Comparison of ENCODE assay signal across 14 mouse cellular contexts in the genomic region with DNA sequence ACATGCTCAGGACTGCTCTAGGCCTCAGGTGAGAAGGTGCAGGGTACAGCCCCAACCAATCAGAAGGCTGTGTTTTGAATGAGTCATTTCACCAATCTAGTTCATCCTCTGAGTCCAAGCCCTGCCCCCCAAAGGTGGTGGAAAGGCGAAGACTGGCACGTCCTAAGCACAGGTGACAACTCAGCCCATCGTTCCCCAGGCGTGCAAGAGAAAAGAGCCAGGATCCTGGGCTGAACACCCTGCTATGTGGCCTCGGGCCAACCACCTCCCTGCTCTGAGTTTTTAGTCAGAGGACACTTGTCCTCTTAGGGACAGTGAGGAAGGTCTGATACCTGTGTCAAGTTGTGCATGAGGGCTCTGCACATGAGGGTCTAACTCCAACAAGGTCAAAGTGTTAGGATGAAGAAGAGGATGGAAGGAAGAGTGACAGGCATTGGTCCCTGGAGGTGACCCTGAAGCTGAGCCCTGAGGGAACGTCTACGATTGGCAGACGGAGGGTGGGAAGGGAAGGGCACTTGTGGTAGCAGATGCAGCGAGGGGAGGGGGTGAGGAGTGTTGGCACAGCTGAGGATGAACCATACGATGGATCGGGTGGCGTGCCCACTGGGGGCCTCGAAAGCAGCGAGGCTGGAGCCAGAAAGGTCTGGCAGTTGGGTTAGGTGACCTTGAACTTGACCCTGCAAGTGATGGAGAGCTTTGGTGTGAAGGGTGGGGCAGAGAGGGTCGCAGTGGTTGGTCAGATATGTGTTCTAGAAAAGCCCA.
DNase-seq lines count a peak whose midpoint lies in the region; ATAC-seq lines count a peak whose summit lies in the region.
"Had no signal": no experiment of that assay in that cellular context is flagged by ENCODE, and none has a peak within 500 bp of the region (broad histone marks: within the 10 kb centered on the region; RNA-seq: fewer than 3 reads in every experiment).

No protein-coding gene starts in this region.

- 72% methylated on average over 15 of the region's 15 CpGs for WGBS in heart, embryonic 11.5 days (ENCODE audit: insufficient replicate concordance)
- WGBS in midbrain, embryonic 13.5 days = 79% methylated on average over 15 of the region's 15 CpGs
- WGBS in midbrain, embryonic 10.5 days = 88% methylated on average over 15 of the region's 15 CpGs
- 81% methylated on average over 15 of the region's 15 CpGs for WGBS in forebrain, embryonic 12.5 days
- 68% methylated on average over 15 of the region's 15 CpGs for WGBS in neural tube, embryonic 15.5 days

- no peak for DNase-seq in heart, postnatal 4 days
- no peak for DNase-seq in midbrain, embryonic 10.5 days (ENCODE audit: low spot score)
- DNase-seq in ovary, adult 18-20 months (ENCODE audit: low spot score) = no peak
- DNase-seq in right cerebral cortex, postnatal 14 days = no peak
- DNase-seq: lung, adult 18-20 months; right cerebral cortex, postnatal 4 days; thymus, postnatal 25 days had no signal

- peaks cover 3% of the 10 kb centered on the region; the same call in 1 of the 2 replicates for H3K9me3 ChIP-seq in heart, embryonic 11.5 days (replicated peaks; ENCODE audit: control insufficient read depth, low read length)
- H3K9me3 ChIP-seq in midbrain, embryonic 13.5 days = peaks cover 3% of the 10 kb centered on the region; the same call in 1 of the 2 replicates
- H3K9me3 ChIP-seq in midbrain, embryonic 10.5 days (replicated peaks) = peaks cover 9% of the 10 kb centered on the region
- no peaks in the 10 kb centered on the region; the same call in 1 of the 2 replicates for H3K9me3 ChIP-seq in forebrain, embryonic 12.5 days
- no peaks in the 10 kb centered on the region for H3K9me3 ChIP-seq in neural tube, embryonic 15.5 days (replicated peaks)
- H3K9me3 ChIP-seq: stomach, embryonic 15.5 days had no signal

- H3K27ac ChIP-seq in heart, embryonic 11.5 days (ENCODE audit: low read depth, low read length) = peak overlapping the region; percentile 50; the same call in 1 of the 2 replicates
- peak overlapping the region; percentile 42; the same call in 1 of the 2 replicates for H3K27ac ChIP-seq in midbrain, embryonic 13.5 days
- no peak overlapping the region; the same call in 1 of the 2 replicates for H3K27ac ChIP-seq in midbrain, embryonic 10.5 days (replicated peaks)
- peak overlapping the region; percentile 36; the same call in 1 of the 2 replicates for H3K27ac ChIP-seq in forebrain, embryonic 12.5 days
- peak overlapping the region; percentile 58; the same call in 1 of the 2 replicates for H3K27ac ChIP-seq in neural tube, embryonic 15.5 days (replicated peaks)
- H3K27ac ChIP-seq: embryonic facial prominence, embryonic 12.5 days; limb, embryonic 12.5 days; stomach, embryonic 15.5 days had no signal

- no peaks in the 10 kb centered on the region for H3K27me3 ChIP-seq in heart, embryonic 11.5 days (ENCODE audit: control insufficient read depth, insufficient read depth, low read length)
- 0 out of 2 replicates have a peak, but pooled peaks cover under 1% of the 10 kb centered on the region for H3K27me3 ChIP-seq in midbrain, embryonic 13.5 days
- 0 out of 2 replicates have a peak, but pooled peaks cover 4% of the 10 kb centered on the region for H3K27me3 ChIP-seq in midbrain, embryonic 10.5 days (ENCODE audit: low read depth, poor library complexity, severe bottlenecking)
- no peaks in the 10 kb centered on the region; the same call in 1 of the 2 replicates for H3K27me3 ChIP-seq in forebrain, embryonic 12.5 days
- H3K27me3 ChIP-seq in neural tube, embryonic 15.5 days (replicated peaks) = no peaks in the 10 kb centered on the region
- H3K27me3 ChIP-seq: embryonic facial prominence, embryonic 12.5 days; stomach, embryonic 15.5 days had no signal

- H3K4me1 ChIP-seq in heart, embryonic 11.5 days (ENCODE audit: control insufficient read depth, insufficient read depth, low read length) = peaks cover 16% of the 10 kb centered on the region
- peaks cover 21% of the 10 kb centered on the region for H3K4me1 ChIP-seq in midbrain, embryonic 13.5 days (replicated peaks)
- peaks cover 14% of the 10 kb centered on the region for H3K4me1 ChIP-seq in midbrain, embryonic 10.5 days
- peaks cover 16% of the 10 kb centered on the region for H3K4me1 ChIP-seq in forebrain, embryonic 12.5 days
- H3K4me1 ChIP-seq in neural tube, embryonic 15.5 days = peaks cover 19% of the 10 kb centered on the region
- H3K4me1 ChIP-seq: embryonic facial prominence, embryonic 12.5 days; limb, embryonic 12.5 days; stomach, embryonic 15.5 days had no signal

- no peak for ATAC-seq in heart, embryonic 11.5 days (replicated peaks; ENCODE audit: insufficient number of reproducible peaks, low FRiP score, low TSS enrichment)
- no peak for ATAC-seq in midbrain, embryonic 13.5 days
- ATAC-seq in forebrain, embryonic 12.5 days (ENCODE audit: low FRiP score) = no peak
- no peak for ATAC-seq in neural tube, embryonic 15.5 days (ENCODE audit: low FRiP score)

- no peak overlapping the region for H3K4me2 ChIP-seq in heart, embryonic 11.5 days
- no peak overlapping the region for H3K4me2 ChIP-seq in midbrain, embryonic 13.5 days (replicated peaks)
- no peak overlapping the region for H3K4me2 ChIP-seq in forebrain, embryonic 12.5 days
- no peak overlapping the region for H3K4me2 ChIP-seq in neural tube, embryonic 15.5 days
- H3K4me2 ChIP-seq: embryonic facial prominence, embryonic 12.5 days; limb, embryonic 12.5 days; stomach, embryonic 15.5 days had no signal

- H3K36me3 ChIP-seq in heart, embryonic 11.5 days (ENCODE audit: control insufficient read depth, insufficient read depth, low read length) = no peaks in the 10 kb centered on the region
- no peaks in the 10 kb centered on the region for H3K36me3 ChIP-seq in midbrain, embryonic 13.5 days
- H3K36me3 ChIP-seq in midbrain, embryonic 10.5 days = no peaks in the 10 kb centered on the region
- no peaks in the 10 kb centered on the region for H3K36me3 ChIP-seq in forebrain, embryonic 12.5 days (replicated peaks)
- H3K36me3 ChIP-seq in neural tube, embryonic 15.5 days = no peaks in the 10 kb centered on the region
- H3K36me3 ChIP-seq: embryonic facial prominence, embryonic 12.5 days; limb, embryonic 12.5 days; stomach, embryonic 15.5 days had no signal

- H3K4me3 ChIP-seq in heart, embryonic 11.5 days (ENCODE audit: low read depth, low read length) = no peak overlapping the region
- no peak overlapping the region for H3K4me3 ChIP-seq in midbrain, embryonic 13.5 days (replicated peaks)
- no peak overlapping the region for H3K4me3 ChIP-seq in midbrain, embryonic 10.5 days
- H3K4me3 ChIP-seq in forebrain, embryonic 12.5 days (replicated peaks) = no peak overlapping the region
- H3K4me3 ChIP-seq in neural tube, embryonic 15.5 days (replicated peaks) = no peak overlapping the region
- H3K4me3 ChIP-seq: embryonic facial prominence, embryonic 12.5 days; limb, embryonic 12.5 days; stomach, embryonic 15.5 days had no signal

- peak overlapping the region; percentile 59; the same call in 1 of the 2 replicates for H3K9ac ChIP-seq in heart, embryonic 11.5 days (ENCODE audit: low read depth, low read length)
- no peak overlapping the region for H3K9ac ChIP-seq in midbrain, embryonic 13.5 days (replicated peaks)
- no peak overlapping the region for H3K9ac ChIP-seq in forebrain, embryonic 12.5 days
- H3K9ac ChIP-seq in neural tube, embryonic 15.5 days (replicated peaks) = no peak overlapping the region; the same call in 1 of the 2 replicates
- H3K9ac ChIP-seq: embryonic facial prominence, embryonic 12.5 days; limb, embryonic 12.5 days; stomach, embryonic 15.5 days had no signal
